Mouse (Mus musculus) brain, adult 10 weeks (tissue): Measurements from ENCODE around the gene Khnyn. TPM values are rescaled to one million over a fixed set of nuclear protein-coding genes. Genes with fewer than 3 reads are reported as not detected.

Experiments
- polyA plus RNA-seq: library from polyadenylated mRNA; stranded (reverse); fragments of 350-450 nt; fragmentation: Illumina TruSeq; extraction: RNeasy Lipid Tissue Mini Kit (QIAGEN cat#74804); gene quantifications from one replicate; pipeline ENCODE4 v1.2.3, GENCODE M21; 2015; ENCODE audit warnings: low read depth, low replicate concordance

Gene Khnyn
- 9.0 TPM for polyA plus RNA-seq

DNA sequence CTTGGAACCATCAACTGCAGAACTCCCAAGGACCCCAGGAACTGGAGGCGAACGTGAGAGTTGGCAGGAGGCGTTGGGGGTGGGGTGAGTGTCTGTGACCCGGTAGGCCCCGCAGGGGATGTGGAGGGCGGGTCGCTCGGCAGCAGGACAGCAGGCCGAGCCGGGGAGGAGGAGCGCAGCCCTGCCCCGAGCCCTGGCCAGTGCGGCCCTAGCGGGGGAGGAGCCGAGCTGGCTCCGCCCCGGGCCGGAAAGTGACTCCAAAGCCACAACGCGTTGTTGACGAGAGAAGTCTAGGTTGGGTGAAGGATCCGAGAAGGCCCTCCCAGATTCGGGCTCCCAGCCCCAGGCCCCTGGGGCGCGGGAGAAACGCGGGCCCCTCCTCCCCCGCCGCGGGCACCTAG lies at the start of gene Khnyn:
Khnyn (plus strand) TSS at position 235 of the 401 bp plus-strand sequence.

DNA sequence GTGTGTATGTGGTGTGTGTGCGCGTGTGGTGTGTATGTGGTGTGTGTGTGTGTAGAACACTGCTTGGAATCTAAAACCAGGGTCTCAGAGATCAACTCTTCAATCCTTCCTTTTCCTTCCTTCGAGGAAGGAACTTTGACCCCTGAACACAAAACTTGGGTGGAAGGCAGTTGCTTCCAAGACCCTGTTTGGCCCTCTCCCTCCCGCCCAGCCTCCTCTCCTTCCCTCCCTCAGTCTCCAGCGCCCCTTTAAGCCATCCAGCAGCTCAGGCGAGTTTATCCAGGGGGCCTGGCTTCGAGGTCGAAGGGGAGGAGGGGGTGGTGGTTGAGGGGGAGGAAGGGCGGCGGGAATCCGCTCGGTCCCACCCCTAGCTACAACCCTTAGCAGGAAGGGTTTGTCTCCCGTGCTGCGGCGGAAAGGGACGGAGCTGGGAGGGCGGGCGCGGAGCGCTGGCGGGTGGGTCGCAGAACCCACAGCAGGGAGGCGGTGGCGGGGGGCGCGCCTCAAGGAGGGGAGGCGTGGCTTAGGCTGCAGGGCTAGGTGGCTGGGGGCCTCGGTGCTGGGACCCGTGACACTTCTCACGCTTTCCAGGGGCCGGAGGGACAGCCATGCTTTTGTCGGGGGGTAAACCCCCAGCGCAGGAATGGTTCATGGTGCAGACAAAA lies 31.0 kb upstream of the Khnyn start, which contains the start of gene Nynrin:
Nynrin (plus strand) TSS at position 390 of the 665 bp plus-strand sequence.

DNA sequence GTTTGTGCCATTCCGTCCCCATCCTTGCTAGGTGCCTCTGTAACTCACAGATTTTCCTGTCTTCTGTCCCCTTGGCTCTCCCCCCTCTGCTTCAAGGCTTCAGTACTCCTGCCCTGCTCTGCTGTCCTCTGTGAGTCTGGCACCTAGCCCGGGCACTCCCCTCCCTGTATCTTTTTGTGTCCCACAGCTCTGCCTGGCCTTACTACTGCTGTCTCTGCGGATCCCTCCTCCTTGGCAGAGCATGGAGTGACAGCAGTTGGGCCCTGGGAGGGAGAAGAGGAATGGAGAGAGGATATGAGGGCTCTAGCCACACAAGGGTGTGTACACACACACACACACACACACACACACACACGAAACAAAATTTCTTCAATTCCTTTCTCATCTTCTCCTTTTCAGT lies 581 bp upstream of the Khnyn start, which contains the start of gene Cbln3:
Cbln3 (minus strand) TSS at position 227 of the 400 bp plus-strand sequence.

DNA sequence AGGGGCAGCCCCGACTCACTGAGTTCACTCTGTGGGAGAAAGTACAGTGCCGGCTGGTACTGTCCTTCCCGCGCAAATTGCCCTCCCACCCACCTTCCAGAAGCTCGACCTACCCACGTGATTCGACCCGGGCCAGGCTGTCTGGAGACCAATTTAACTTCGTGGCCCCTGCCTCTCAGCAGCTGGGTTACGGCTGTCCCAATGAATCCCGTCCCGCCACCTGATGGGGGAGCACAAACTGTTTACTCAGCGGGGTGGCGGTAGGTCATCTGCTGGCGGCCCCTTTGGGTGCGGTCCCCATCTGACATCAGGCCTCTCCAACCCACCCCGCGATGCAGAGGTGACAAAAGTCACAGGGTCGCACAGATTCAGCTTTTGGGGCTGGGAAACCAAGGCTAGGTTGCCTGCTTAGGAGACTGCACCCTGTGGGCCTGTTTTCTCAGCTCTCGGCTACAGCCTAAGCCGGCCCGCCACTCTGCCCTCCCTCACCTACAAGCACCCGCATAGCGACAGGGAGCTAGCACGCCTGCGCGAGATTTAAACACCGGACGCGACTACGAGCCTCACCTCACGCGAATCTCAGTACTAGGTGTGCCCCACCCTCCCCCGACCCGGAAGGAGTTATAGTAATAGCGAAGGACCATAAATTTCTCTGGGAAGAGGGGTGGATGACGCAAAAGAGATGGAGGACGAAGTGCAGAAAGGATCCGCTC lies 15.1 kb downstream of the Khnyn start, which contains the start of gene Sdr39u1:
Sdr39u1 (minus strand) TSS at position 593 of the 713 bp plus-strand sequence.

DNA sequence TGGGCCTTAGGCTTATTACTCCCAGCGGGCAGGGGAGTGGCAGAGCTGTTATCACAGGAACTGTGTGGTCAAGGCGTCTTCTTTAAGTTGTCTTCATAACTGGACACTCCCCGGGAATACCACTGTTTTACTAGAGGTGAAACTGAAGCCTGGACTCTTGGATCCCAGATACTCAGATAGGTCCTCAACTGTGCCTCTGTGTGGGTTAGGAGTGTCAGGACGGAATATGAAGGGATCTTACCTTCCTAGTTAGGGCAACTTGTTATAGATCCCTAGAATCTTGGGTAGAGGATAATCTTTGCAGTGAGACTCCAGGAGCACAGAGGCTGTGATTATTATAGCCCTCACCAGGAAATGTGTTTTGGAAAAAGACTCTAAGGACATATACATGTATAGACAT lies 59.8 kb downstream of the Khnyn start, which contains the start of gene Cma1:
Cma1 (minus strand) TSS at position 101 of the 400 bp plus-strand sequence.

Other genes with a start within 250 kb of the Khnyn start
- gene Ipo4, start 249.0 kb upstream of the Khnyn start, polyA plus RNA-seq, result 62.3 TPM
- gene Gm49378, start 247.1 kb upstream of the Khnyn start, polyA plus RNA-seq, result 1.6 TPM
- gene Tm9sf1, start 241.1 kb upstream of the Khnyn start, polyA plus RNA-seq, result 32.2 TPM
- gene Tssk4, start 234.8 kb upstream of the Khnyn start, polyA plus RNA-seq, result not detected
- gene Mdp1, start 224.4 kb upstream of the Khnyn start, polyA plus RNA-seq, result 61.1 TPM
- gene Gmpr2, start 213.0 kb upstream of the Khnyn start, polyA plus RNA-seq, result 36.9 TPM
- 255 TPM for gene Nedd8, start 212.8 kb upstream of the Khnyn start, polyA plus RNA-seq
- 16.0 TPM for gene Tinf2, start 203.1 kb upstream of the Khnyn start, polyA plus RNA-seq
- gene Tgm1, start 171.0 kb upstream of the Khnyn start, polyA plus RNA-seq, result not detected
- 47.6 TPM for gene Rabggta, start 162.7 kb upstream of the Khnyn start, polyA plus RNA-seq
- gene Dhrs1, start 139.3 kb upstream of the Khnyn start, polyA plus RNA-seq, result 122 TPM
- gene Nop9, start 139.3 kb upstream of the Khnyn start, polyA plus RNA-seq, result 6.9 TPM
- gene Cideb, start 126.5 kb upstream of the Khnyn start, polyA plus RNA-seq, result 9.8 TPM
- gene Ltb4r2, start 123.5 kb upstream of the Khnyn start, polyA plus RNA-seq, result 0.12 TPM
- not detected for gene Ltb4r1, start 119.0 kb upstream of the Khnyn start, polyA plus RNA-seq
- gene Adcy4, start 100.9 kb upstream of the Khnyn start, polyA plus RNA-seq, result 5.3 TPM
- 0.25 TPM for gene Ripk3, start 96.1 kb upstream of the Khnyn start, polyA plus RNA-seq
- 2.3 TPM for gene Nfatc4, start 61.8 kb upstream of the Khnyn start, polyA plus RNA-seq
- 3.9 TPM for gene Nynrin, start 30.9 kb upstream of the Khnyn start, polyA plus RNA-seq
- 0.49 TPM for gene Cbln3, start 555 bp upstream of the Khnyn start, polyA plus RNA-seq
- gene Sdr39u1, start 15.3 kb downstream of the Khnyn start, polyA plus RNA-seq, result 155 TPM
- not detected for gene Cma1, start 59.7 kb downstream of the Khnyn start, polyA plus RNA-seq
- gene Cma2, start 66.0 kb downstream of the Khnyn start, polyA plus RNA-seq, result not detected
- gene Mcpt1, start 133.0 kb downstream of the Khnyn start, polyA plus RNA-seq, result not detected
- gene Mcpt9, start 145.5 kb downstream of the Khnyn start, polyA plus RNA-seq, result not detected
- not detected for gene Mcpt2, start 157.1 kb downstream of the Khnyn start, polyA plus RNA-seq
- gene Mcpt4, start 177.4 kb downstream of the Khnyn start, polyA plus RNA-seq, result not detected
- gene Mcpt8, start 200.3 kb downstream of the Khnyn start, polyA plus RNA-seq, result not detected
- gene Ctsg, start 217.6 kb downstream of the Khnyn start, polyA plus RNA-seq, result not detected
- gene Gzme, start 235.7 kb downstream of the Khnyn start, polyA plus RNA-seq, result not detected
- not detected for gene Gzmd, start 247.7 kb downstream of the Khnyn start, polyA plus RNA-seq